Mouse (Mus musculus) lung, postnatal 0 days (tissue): ENCODE measurements around the gene Cd36.

ENCODE experiments used
- CTCF ChIP-seq: IDR thresholded peaks from 2 replicates; pipeline ENCODE4 v1.5.1; 2016; ENCODE audit warnings: antibody characterized with exemption, mild to moderate bottlenecking
- EP300 ChIP-seq: IDR thresholded peaks from 2 replicates; pipeline ENCODE4 v1.6.1; 2016; ENCODE audit warnings: antibody characterized with exemption, mild to moderate bottlenecking, control low read depth

- TF ChIP-seq CTCF (no peak), EP300 (no peak)
Measured at GRCm38 (mm10) chr5:17833797-17834196, 54.8 kb downstream of the Cd36 start.
